In the genomic region with DNA sequence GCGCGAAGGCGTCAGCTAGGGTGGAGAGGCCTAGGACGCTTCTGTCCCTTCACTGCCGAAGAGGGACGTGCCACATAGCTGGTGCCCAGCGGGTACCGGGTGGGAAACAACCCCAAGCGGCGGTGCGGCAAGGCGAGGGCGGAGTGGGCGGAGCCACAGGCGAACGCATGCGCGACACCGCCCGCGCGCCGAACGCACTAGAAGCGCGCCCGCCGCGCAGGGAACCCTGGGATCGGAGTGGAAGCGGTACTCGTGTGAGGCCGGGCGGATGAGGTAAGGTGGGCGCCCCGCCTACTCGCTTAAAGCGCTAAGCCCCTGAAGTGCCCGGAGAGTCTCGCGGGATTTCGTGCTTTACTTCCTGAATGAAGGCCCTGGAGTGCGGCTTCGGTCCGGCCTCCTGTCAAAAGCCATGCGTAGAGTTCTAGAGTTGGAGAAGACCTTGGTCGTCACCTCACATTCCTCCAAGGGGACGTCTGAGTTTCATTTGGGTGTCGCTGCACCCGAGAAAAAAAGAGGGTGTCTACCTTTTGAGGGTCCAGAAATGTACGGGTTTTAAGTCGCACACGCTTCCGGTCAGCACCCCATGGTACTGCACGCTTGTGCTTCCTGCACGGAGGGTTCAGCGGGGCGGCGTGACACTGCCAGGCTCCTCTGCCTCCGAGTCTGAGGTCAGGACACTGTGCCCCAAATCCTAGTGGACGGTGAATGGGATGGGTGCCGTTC, we compare ENCODE assay signal across 8 mouse cellular contexts. TPM values are rescaled to one million over a fixed set of nuclear protein-coding genes. Genes with fewer than 3 reads are reported as not detected.
DNase-seq lines count a peak whose midpoint lies in the region; ATAC-seq lines count a peak whose summit lies in the region.

A gene (minus strand): TSS at position 151 of the 723 bp plus-strand sequence.
A gene (minus strand): TSS at position 227 of the 723 bp plus-strand sequence.

- H3K36me3 ChIP-seq in heart, embryonic 14.5 days (ENCODE audit: control insufficient read depth, insufficient read depth, low read length), result peaks cover 6% of the 10 kb centered on the region; the same call in 1 of the 2 replicates
- H3K36me3 ChIP-seq in liver, embryonic 13.5 days, result peaks cover 6% of the 10 kb centered on the region
- no peaks in the 10 kb centered on the region for H3K36me3 ChIP-seq in stomach, embryonic 16.5 days (ENCODE audit: control insufficient read depth, insufficient read depth, low read length)

- H3K4me1 ChIP-seq in heart, embryonic 14.5 days (ENCODE audit: control insufficient read depth in 2 of 2, insufficient read depth in 2 of 2, low read length in 2 of 2), result peaks cover 5 to 21% of the 10 kb centered on the region in 2 experiments
- peaks cover 35% of the 10 kb centered on the region for H3K4me1 ChIP-seq in liver, embryonic 13.5 days (replicated peaks)
- peaks cover 14% of the 10 kb centered on the region for H3K4me1 ChIP-seq in stomach, embryonic 16.5 days (ENCODE audit: control insufficient read depth, insufficient read depth, low read length)

- under 1% methylated on average over 61 of the region's 62 CpGs for WGBS in heart, embryonic 14.5 days
- WGBS in liver, embryonic 13.5 days (ENCODE audit: insufficient replicate concordance), result under 1% methylated on average over 62 of the region's 62 CpGs
- under 1% methylated on average over 62 of the region's 62 CpGs for WGBS in stomach, embryonic 16.5 days

- peak within 1 kb of the TSS; percentile 98 for H3K9ac ChIP-seq in heart, embryonic 14.5 days (ENCODE audit: low read length)
- H3K9ac ChIP-seq in liver, embryonic 13.5 days, result peak within 1 kb of the TSS; percentile 98
- peak within 1 kb of the TSS; percentile 96 for H3K9ac ChIP-seq in stomach, embryonic 16.5 days (ENCODE audit: low read length)

- H3K27ac ChIP-seq in heart, embryonic 14.5 days (replicated peaks in 1 of 2; ENCODE audit: control insufficient read depth in 1 of 2, insufficient read depth in 1 of 2, low read depth in 2 of 2, low read length in 2 of 2), result peak within 1 kb of the TSS; percentile 91 to 95
- peak within 1 kb of the TSS; percentile 87 for H3K27ac ChIP-seq in liver, embryonic 13.5 days
- H3K27ac ChIP-seq in stomach, embryonic 16.5 days (ENCODE audit: low read length), result peak within 1 kb of the TSS; percentile 94

- no peaks in the 10 kb centered on the region for H3K9me3 ChIP-seq in heart, embryonic 14.5 days (ENCODE audit: control insufficient read depth, low read length)
- H3K9me3 ChIP-seq in liver, embryonic 13.5 days (replicated peaks), result no peaks in the 10 kb centered on the region
- H3K9me3 ChIP-seq in stomach, embryonic 16.5 days (replicated peaks; ENCODE audit: control insufficient read depth, low read length), result no peaks in the 10 kb centered on the region

- peak within 1 kb of the TSS; percentile 78 for H3K4me2 ChIP-seq in heart, embryonic 14.5 days (ENCODE audit: low read length)
- peak within 1 kb of the TSS; percentile 86 for H3K4me2 ChIP-seq in liver, embryonic 13.5 days
- peak within 1 kb of the TSS; percentile 77 for H3K4me2 ChIP-seq in stomach, embryonic 16.5 days (ENCODE audit: low read depth, low read length)

- DNase-seq in c-Kit-negative CD71-positive TER-119-positive erythroid progenitor cells, embryonic 14.5 days (ENCODE audit: low read depth, low spot score), result peak; percentile 96
- peak; percentile 95 for DNase-seq in fibroblast of lung, adult 2 months (ENCODE audit: low read depth)
- peak; percentile 99 for DNase-seq in kidney, postnatal 14 days
- DNase-seq in liver, embryonic 13.5 days, result peak; percentile 98
- DNase-seq in neural tube, embryonic 10.5 days (ENCODE audit: extremely low spot score, low spot score), result peak; percentile 93

- H3K4me3 ChIP-seq in heart, embryonic 14.5 days (ENCODE audit: control insufficient read depth in 1 of 2, insufficient read depth in 1 of 2, low read depth in 1 of 2, low read length in 2 of 2), result peak within 1 kb of the TSS; percentile 97 to 99
- peak within 1 kb of the TSS; percentile 98 for H3K4me3 ChIP-seq in liver, embryonic 13.5 days (replicated peaks)
- H3K4me3 ChIP-seq in stomach, embryonic 16.5 days (replicated peaks; ENCODE audit: low read length), result peak within 1 kb of the TSS; percentile 94

- ATAC-seq in CD4-positive, CD25-positive, alpha-beta regulatory T cell, adult 4 months, result peak; percentile 94
- peak; percentile 99 for ATAC-seq in heart, embryonic 14.5 days (ENCODE audit: insufficient number of reproducible peaks, insufficient read depth, low FRiP score, low read depth)
- ATAC-seq in liver, embryonic 13.5 days (ENCODE audit: low read depth), result peak; percentile 98
- ATAC-seq in stomach, embryonic 16.5 days (ENCODE audit: insufficient read depth, low FRiP score), result peak; percentile 99

- no peaks in the 10 kb centered on the region for H3K27me3 ChIP-seq in heart, embryonic 14.5 days (ENCODE audit: control insufficient read depth, insufficient read depth, low read length)
- H3K27me3 ChIP-seq in liver, embryonic 13.5 days, result no peaks in the 10 kb centered on the region
- H3K27me3 ChIP-seq in stomach, embryonic 16.5 days (ENCODE audit: control insufficient read depth, insufficient read depth, low read length), result no peaks in the 10 kb centered on the region

RNA-seq across cellular contexts. Expression of the first gene that starts in this region (rescaled TPM):
- under 1 TPM; 0.09 to 0.30 TPM for polyA plus RNA-seq in CD4-positive, CD25-positive, alpha-beta regulatory T cell, adult 4 months (2017; shearing (Covaris generic))
- 0.07 TPM in 1 of 2 replicates, not detected in the other for polyA plus RNA-seq in heart, embryonic 14.5 days (2014; fragmentation: Nextera tagmentation; extraction: Ambion mirVana)
- polyA plus RNA-seq in liver, embryonic 13.5 days (2015; fragmentation: Nextera tagmentation; extraction: Ambion mirVana), result not detected in 2 replicates
- 0.08 and 0.10 TPM in 2 replicates for polyA plus RNA-seq in stomach, embryonic 16.5 days (2015; fragmentation: Nextera tagmentation; extraction: Ambion mirVana)

RNA-seq across cellular contexts. Expression of the second gene that starts in this region (rescaled TPM):
- 10 to 100 TPM; 14.7 to 20.6 TPM for polyA plus RNA-seq in CD4-positive, CD25-positive, alpha-beta regulatory T cell, adult 4 months (2017; shearing (Covaris generic))
- 42.5 TPM in 2 replicates for polyA plus RNA-seq in heart, embryonic 14.5 days (2014; fragmentation: Nextera tagmentation; extraction: Ambion mirVana)
- polyA plus RNA-seq in liver, embryonic 13.5 days (2015; fragmentation: Nextera tagmentation; extraction: Ambion mirVana), result 33.3 and 43.3 TPM in 2 replicates
- polyA plus RNA-seq in stomach, embryonic 16.5 days (2015; fragmentation: Nextera tagmentation; extraction: Ambion mirVana), result 49.1 and 50.5 TPM in 2 replicates

Comparison
In these comparisons a context has a peak if more than half of its experiments do, and no peak if none do; other contexts are left out.
1. Peak in every context shown above with its lines: DNase-seq, ATAC-seq, H3K4me3 ChIP-seq and H3K27ac ChIP-seq.